Mouse (Mus musculus) left cerebral cortex, adult 2 months (tissue): ENCODE results near the gene Arhgef3. TPM values are rescaled to one million over a fixed set of nuclear protein-coding genes. Genes with fewer than 3 reads are reported as not detected.

Source experiments
- DNase-seq, 2 experiments: peaks; one replicate each; pipeline ENCODE4 v3.0.0; 2021 to 2022; ENCODE audit warnings: low spot score in 2 of 2, mixed read lengths in 1 of 2; ENCODE audit errors: extremely low spot score in 1 of 2
- H3K27ac ChIP-seq: fragments of 200-600 bp; 2 replicates; pipeline ENCODE4 v1.8.1; 2022
- H3K4me3 ChIP-seq: fragments of 200-600 bp; 2 replicates; pipeline ENCODE4 v1.8.1; 2022
- CTCF ChIP-seq: fragments of 200-600 bp; IDR thresholded peaks from 2 replicates; pipeline ENCODE4 v1.8.1; 2022; ENCODE audit warnings: antibody characterized with exemption, mild to moderate bottlenecking, moderate library complexity
- intact Hi-C: fragments of 180-260 bp; cut with DNase I; formaldehyde crosslinking; loops from one replicate; pipeline ENCODE4 v1.15.1; 2025
- total RNA-seq, 2 experiments: library from RNA; stranded (reverse); gene quantifications; 2 replicates each; pipeline ENCODE4 v1.2.3; 2021

The Arhgef3 gene
- total RNA-seq, 2 experiments from 2014 or later, result 62.0 to 75.0 TPM

DNA sequence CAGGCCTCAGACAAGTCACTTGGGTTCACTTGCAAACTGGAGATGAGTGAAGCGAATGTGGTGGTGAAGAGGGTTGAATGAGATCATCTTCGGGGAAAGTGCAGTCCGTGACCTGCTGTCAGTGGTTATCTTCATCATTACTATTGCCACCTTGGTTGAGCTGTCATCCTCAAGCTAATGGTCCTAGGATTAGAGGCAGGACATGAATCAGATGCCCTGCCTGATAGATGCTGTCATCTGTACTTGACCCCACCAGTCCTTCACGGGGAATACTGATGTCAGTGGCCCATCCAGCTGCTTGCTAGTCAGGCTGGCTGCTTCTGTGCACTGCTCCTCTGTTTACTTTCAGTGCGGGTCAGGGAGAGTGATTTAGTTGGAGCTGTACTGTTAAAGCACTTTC, 53.7 kb downstream of the Arhgef3 start:
- intact Hi-C loops, result no loop called here
- TF ChIP-seq CTCF, result no peak
- DNase-seq, result no peak
- Histone ChIP-seq H3K4me3 (no peak overlapping the region), H3K27ac (no peak overlapping the region)

DNA sequence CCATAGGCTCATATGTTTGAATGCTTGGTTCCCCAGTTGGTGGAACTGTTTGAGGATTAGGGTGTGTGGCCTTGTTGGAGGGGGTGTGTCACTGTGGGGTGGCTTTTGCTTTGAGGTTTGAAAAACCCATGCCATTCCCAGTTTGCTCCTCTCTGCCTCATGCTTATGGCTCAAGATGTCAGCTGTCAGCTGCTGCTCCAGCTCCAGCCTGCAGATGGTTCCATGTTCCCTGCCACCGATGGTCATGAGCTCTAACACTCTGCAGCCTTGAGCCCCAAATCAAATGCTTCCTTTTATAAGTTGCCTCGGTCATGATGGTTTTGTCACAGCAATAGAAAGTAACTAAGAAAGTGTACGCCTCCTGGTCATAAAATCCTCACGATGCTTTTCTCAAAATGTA, 54.6 kb downstream of the Arhgef3 start:
- no peak overlapping the region for H3K27ac ChIP-seq
- intact Hi-C loops, result no loop called here
- no peak overlapping the region for H3K4me3 ChIP-seq
- no peak for TF ChIP-seq CTCF
- no peak for DNase-seq

DNA sequence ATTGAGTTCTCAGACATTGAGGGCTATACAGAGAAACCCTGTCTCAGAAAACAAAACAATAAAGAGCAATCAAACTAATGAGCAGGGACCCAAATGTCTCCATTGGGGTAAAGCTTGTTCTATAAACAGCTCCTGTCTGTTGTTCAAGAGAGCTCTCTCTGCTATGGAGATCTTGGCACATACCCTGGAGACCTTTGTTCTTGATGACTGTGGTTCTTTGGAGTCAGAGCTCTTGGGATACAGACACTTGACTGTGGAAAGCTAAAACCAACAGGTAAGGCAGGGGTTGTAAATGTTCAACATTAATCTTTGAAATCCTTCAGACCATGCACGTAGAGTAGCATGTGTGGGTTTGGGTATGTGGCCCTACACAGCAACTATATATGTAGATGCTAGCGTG, 55.7 kb downstream of the Arhgef3 start:
- Histone ChIP-seq H3K27ac (no peak overlapping the region), H3K4me3 (no peak overlapping the region)
- TF ChIP-seq CTCF, result no peak
- intact Hi-C loops, result loop anchor here (5.0 kb wide), 2 partner anchors 48 to 188 kb away; no protein-coding TSS in a partner anchor
- DNase-seq, result no peak

DNA sequence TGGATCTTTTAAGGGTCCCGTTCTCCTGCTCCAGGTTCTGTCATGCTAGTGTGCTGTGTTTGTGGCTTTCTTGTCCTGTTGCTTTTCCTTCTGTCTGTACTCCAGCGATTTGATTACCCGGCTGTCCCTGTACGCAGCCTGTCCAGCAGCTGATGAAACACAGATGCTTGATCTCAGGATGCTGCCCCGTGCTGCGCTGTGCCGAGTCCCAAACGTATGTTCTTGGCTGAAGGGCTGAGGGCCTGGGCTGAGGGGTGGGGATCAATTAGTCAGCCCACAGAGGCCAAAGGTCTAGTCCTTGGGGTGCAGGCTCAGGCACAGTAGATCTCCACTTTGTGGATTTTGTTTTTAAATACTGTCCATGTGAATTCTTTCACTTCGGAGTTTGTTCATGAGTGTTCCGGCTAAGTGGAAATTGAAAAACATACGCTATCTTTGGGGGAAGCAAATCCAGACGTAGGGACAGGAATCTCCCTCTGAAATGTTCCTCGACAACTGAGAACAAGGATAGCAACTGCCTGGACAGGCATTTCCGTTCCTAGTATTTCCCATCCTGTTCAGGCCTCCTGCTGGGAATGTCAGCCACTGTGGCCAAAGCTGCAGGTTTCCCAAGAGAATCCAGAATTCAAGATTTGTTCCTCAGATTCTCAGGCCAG, 56.6 kb downstream of the Arhgef3 start:
- no peak overlapping the region for H3K4me3 ChIP-seq
- intact Hi-C loops, result loop anchor here (5.0 kb wide), 2 partner anchors 49 to 189 kb away; no protein-coding TSS in a partner anchor
- no peak for TF ChIP-seq CTCF
- H3K27ac ChIP-seq, result no peak overlapping the region
- no peak for DNase-seq

DNA sequence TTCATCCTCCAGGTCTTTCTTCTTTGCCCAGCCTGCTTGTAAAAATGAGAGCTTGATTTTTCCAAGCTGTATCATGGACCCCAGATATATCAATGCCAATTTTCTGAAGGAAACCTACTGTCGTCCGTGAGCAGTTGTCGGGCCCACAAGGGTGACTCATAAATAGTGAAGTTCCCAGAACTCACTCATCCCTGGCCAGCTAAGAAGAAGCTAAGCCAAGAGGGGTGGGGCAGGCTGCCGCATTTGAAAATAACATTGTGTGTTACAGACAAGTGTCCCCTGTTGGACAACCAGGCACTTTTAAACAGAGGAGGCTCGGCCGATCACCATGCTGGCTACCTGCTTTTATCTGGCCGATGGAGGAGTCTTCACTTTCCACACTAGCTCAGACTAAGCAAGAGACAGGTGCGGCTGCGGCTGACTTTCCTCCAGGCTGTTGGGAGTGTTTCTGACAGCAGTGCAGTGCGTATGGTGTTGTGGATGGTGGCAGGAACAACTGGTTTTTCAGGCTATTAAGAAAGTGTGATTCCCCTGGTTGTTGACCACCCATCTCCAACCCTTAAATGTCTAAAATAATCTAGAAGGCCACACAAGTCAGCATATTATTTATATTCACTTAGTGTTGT, 58.6 kb downstream of the Arhgef3 start:
- no peak for DNase-seq
- intact Hi-C loops, result loop anchor here (5.0 kb wide), 2 partner anchors 51 to 191 kb away; no protein-coding TSS in a partner anchor
- H3K4me3 ChIP-seq, result no peak overlapping the region
- no peak for TF ChIP-seq CTCF
- H3K27ac ChIP-seq, result no peak overlapping the region

DNA sequence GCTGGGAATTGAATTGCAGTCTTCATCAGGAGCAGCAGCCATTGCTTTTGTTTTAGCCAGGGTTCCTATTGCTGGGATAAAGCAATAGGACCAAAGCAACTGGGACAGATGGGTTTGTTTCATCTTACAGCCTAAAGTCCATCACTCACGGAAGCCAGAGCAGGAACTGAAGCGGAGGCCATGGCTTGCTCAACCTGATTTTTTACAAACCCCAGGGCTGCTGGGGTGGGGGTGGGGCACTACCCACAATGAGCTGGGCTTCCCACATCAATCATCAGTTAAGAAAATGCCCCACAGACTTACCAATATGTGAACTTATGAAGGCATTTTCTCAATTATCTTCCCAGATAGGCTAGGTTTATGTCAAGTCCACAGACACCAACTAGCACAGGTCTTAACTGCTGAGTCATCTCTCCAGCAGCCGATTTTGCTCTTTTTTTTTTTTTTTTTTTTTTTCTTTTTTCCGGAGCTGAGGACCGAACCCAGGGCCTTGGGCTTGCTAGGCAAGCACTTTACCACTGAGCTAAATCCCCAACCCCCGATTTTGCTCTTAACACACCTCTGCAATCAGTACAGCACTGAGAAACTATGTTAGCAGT, 59.6 kb downstream of the Arhgef3 start:
- intact Hi-C loops, result loop anchor here (5.0 kb wide), 2 partner anchors 52 to 192 kb away; no protein-coding TSS in a partner anchor
- no peak for TF ChIP-seq CTCF
- no peak for DNase-seq
- Histone ChIP-seq H3K27ac (no peak overlapping the region), H3K4me3 (no peak overlapping the region)

DNA sequence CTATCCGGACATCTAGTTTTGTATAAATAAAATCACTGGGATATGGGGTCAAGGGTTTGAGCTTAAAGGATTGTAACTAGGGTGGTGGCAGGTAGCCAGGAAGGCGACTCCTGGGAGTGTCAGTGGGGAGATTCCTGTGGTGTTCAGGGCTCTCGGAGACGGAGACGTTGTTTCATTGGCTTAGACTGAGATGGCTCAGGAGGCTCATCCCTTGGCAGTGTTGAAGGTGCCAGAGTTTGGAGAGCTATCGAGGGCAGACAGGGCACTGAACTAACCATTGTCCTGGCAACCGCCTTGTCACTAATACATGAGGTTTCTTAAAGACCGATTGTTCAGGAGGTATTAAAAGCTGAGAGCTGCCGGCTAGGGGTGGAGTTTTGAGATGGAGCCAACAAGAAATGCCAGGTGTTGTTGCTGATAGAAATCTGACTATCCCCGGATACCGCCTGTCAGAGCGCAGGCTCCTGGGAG, 60.2 kb downstream of the Arhgef3 start:
- Histone ChIP-seq H3K4me3 (no peak overlapping the region), H3K27ac (no peak overlapping the region)
- no peak for TF ChIP-seq CTCF
- no peak for DNase-seq
- intact Hi-C loops, result loop anchor here (5.0 kb wide), 2 partner anchors 53 to 193 kb away; no protein-coding TSS in a partner anchor

DNA sequence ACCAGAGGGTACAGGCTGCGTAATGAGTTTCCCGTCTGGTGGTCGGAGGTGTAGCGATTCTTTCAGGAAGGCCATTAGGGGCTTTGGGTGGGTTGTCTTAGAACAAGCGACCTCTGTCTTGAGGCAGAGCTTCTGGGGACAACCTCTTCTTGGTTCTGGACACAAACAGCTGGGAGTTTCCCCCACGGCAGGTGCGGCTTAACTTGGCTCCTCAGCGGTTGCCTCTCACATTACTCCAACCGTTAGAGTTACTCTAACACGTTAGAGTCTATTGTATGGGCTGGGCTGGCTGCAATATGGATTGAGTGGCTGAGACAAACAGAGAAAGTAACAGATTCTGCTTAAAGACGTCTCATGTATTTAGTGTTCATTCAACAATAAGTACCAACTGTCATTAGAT, 60.6 kb downstream of the Arhgef3 start:
- no peak for TF ChIP-seq CTCF
- DNase-seq, result no peak
- intact Hi-C loops, result no loop called here
- no peak overlapping the region for H3K27ac ChIP-seq
- no peak overlapping the region for H3K4me3 ChIP-seq

DNA sequence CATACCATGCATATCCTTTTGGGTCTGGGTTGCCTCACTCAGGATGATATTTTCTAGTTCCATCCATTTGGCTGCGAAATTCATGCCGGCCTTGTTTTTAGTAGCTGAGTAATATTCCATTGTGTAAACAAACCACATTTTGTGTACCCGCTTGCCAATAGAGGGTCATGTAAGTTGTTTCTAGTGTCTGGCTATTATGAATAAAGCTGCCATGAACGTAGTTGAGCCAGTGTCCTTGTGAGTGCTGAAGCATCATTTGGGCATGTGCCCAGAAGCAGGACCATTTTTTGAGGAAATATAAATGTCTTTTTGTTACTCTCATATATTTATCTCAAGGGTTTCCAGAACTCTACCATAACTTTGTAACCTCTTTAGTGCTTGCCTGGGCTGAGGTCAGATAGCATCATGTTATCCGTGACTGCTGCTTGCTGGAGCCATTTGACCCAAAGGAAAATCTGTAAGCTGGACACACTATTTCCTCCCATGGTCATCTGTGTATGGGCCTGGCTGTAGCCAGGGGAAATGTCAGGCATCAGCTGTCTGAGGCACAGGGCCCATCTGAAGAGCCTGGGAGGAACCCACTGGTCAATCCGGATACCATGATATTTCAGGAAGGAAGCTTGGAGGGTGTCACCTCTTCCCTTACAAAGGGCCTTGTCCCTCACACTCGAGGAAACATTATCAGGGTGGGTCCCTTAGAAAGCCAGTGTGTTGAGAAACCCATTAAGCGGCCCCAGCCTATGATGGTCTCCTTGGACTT, 63.3 kb downstream of the Arhgef3 start:
- TF ChIP-seq CTCF, result no peak
- no peak overlapping the region for H3K27ac ChIP-seq
- intact Hi-C loops, result no loop called here
- H3K4me3 ChIP-seq, result no peak overlapping the region
- no peak for DNase-seq

DNA sequence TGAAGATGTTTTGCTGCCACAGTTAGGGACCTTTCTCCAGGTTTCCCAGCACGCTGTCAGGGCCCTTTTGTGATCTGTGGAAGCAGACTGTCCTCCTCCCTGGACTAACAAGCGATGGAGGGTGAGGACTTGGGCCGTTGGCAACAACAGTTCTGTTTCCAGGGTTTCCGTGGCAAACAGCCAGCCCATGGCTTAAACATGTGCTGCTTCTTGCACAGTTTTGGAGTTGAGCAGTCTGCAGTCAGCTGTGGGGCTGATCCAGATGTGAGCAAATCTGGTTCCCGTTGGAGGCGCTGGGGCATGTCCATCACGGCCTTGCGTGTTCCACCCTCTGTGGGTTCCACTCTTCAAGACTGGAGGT, 63.8 kb downstream of the Arhgef3 start:
- TF ChIP-seq CTCF, result no peak
- Histone ChIP-seq H3K27ac (no peak overlapping the region), H3K4me3 (no peak overlapping the region)
- DNase-seq, result no peak
- intact Hi-C loops, result no loop called here

DNA sequence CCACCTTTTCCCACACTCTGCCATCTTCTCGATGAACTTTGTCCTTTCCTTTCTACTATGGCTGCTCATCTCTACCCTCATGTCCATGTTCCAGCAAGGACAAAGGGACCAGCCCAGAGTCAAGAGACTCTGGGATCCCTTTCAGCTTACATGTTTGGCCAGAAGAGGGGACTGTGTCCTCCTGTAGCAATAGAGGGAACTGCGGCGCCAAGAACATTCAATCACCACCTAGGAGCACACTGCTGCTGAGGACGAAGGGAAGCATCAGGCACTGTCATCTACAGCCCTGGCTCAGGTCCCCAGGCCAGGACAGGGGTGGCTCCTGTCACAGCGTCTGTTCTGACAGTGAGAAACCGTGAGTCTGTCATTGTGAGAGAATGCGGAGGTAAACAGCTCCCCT, 65.1 kb downstream of the Arhgef3 start:
- no peak for TF ChIP-seq CTCF
- H3K27ac ChIP-seq, result no peak overlapping the region
- DNase-seq, result no peak
- intact Hi-C loops, result loop anchor here (5.0 to 10.0 kb wide), 2 partner anchors 77 to 565 kb away; no protein-coding TSS in a partner anchor
- no peak overlapping the region for H3K4me3 ChIP-seq
